Mouse (Mus musculus): Measurements from ENCODE around the gene A430005L14Rik. TPM values are rescaled to one million over a fixed set of nuclear protein-coding genes. Genes with fewer than 3 reads are reported as not detected.

The A430005L14Rik gene
- polyA plus RNA-seq, 1 experiment from 2014 or later, result 50.5 TPM

- Histone ChIP-seq H3K27me3 (ENCODE audit: control insufficient read depth, insufficient read depth, low read length) (no peaks in the 10 kb centered on the region), H3K4me3 (ENCODE audit: low read depth, low read length) (no peak overlapping the region), H3K27ac (ENCODE audit: low read depth, low read length) (no peak overlapping the region), H3K4me1 (ENCODE audit: control insufficient read depth, insufficient read depth, low read length) (no peaks in the 10 kb centered on the region), H3K4me2 (no peak overlapping the region), H3K9me3 (replicated peaks; ENCODE audit: control insufficient read depth, low read length) (no peaks in the 10 kb centered on the region), H3K36me3 (ENCODE audit: control insufficient read depth, insufficient read depth, low read length) (no peaks in the 10 kb centered on the region), H3K9ac (ENCODE audit: low read depth, low read length) (no peak overlapping the region)
- ATAC-seq (replicated peaks; ENCODE audit: insufficient number of reproducible peaks, low FRiP score, low TSS enrichment), result no peak
- WGBS (ENCODE audit: insufficient replicate concordance), result 73% methylated on average over 4 of the region's 4 CpGs
Observed at GRCm38 (mm10) chr4:153929921-153930320, 27.1 kb upstream of the A430005L14Rik start.

- Histone ChIP-seq H3K9ac (ENCODE audit: low read depth, low read length) (no peak overlapping the region), H3K4me2 (no peak overlapping the region), H3K4me1 (ENCODE audit: control insufficient read depth, insufficient read depth, low read length) (no peaks in the 10 kb centered on the region), H3K27ac (ENCODE audit: low read depth, low read length) (no peak overlapping the region), H3K4me3 (ENCODE audit: low read depth, low read length) (no peak overlapping the region), H3K27me3 (ENCODE audit: control insufficient read depth, insufficient read depth, low read length) (0 out of 2 replicates have a peak, but pooled peaks cover 7% of the 10 kb centered on the region), H3K36me3 (ENCODE audit: control insufficient read depth, insufficient read depth, low read length) (no peaks in the 10 kb centered on the region), H3K9me3 (replicated peaks; ENCODE audit: control insufficient read depth, low read length) (no peaks in the 10 kb centered on the region)
- WGBS (ENCODE audit: insufficient replicate concordance), result 51% methylated on average over 4 of the region's 4 CpGs
- ATAC-seq (replicated peaks; ENCODE audit: insufficient number of reproducible peaks, low FRiP score, low TSS enrichment), result no peak
Observed at GRCm38 (mm10) chr4:153943243-153943642, 13.8 kb upstream of the A430005L14Rik start.

DNA sequence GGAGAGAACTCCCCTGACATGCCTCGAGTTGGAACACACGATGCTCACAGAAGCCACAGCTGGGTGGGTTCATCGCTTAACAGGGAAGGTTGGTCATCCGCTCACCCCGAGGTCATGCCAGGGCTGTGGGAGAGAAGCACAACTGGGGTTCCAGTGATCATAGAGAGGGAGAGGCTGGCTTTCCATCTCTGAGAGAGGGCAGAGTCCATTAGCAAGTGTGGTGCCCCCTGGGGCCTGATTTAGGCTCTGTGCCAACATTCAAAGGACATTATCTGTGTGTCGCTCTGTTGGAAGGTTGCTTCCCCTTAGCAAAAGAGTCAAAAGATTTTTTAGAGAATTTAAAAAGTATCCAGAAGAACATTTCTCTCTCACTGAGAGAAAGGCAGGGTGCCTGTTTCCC is 12.8 kb upstream of the A430005L14Rik start:
- Histone ChIP-seq H3K9me3 (replicated peaks; ENCODE audit: control insufficient read depth, low read length) (no peaks in the 10 kb centered on the region), H3K4me3 (ENCODE audit: low read depth, low read length) (no peak overlapping the region), H3K27me3 (ENCODE audit: control insufficient read depth, insufficient read depth, low read length) (0 out of 2 replicates have a peak, but pooled peaks cover 4% of the 10 kb centered on the region), H3K4me1 (ENCODE audit: control insufficient read depth, insufficient read depth, low read length) (no peaks in the 10 kb centered on the region), H3K4me2 (no peak overlapping the region), H3K9ac (ENCODE audit: low read depth, low read length) (no peak overlapping the region), H3K36me3 (ENCODE audit: control insufficient read depth, insufficient read depth, low read length) (no peaks in the 10 kb centered on the region), H3K27ac (ENCODE audit: low read depth, low read length) (no peak overlapping the region)
- no peak for ATAC-seq (replicated peaks; ENCODE audit: insufficient number of reproducible peaks, low FRiP score, low TSS enrichment)
- whole genome bisulfite sequencing (ENCODE audit: insufficient replicate concordance), result 46% methylated on average over 6 of the region's 6 CpGs

- H3K4me1 ChIP-seq (ENCODE audit: control insufficient read depth, insufficient read depth, low read length), result no peaks in the 10 kb centered on the region
- no peaks in the 10 kb centered on the region for H3K9me3 ChIP-seq (replicated peaks; ENCODE audit: control insufficient read depth, low read length)
- no peaks in the 10 kb centered on the region for H3K36me3 ChIP-seq (ENCODE audit: control insufficient read depth, insufficient read depth, low read length)
- 82% methylated on average over 6 of the region's 6 CpGs for WGBS (ENCODE audit: insufficient replicate concordance)
- H3K4me3 ChIP-seq (ENCODE audit: low read depth, low read length), result no peak overlapping the region
- no peak for ATAC-seq (replicated peaks; ENCODE audit: insufficient number of reproducible peaks, low FRiP score, low TSS enrichment)
- H3K9ac ChIP-seq (ENCODE audit: low read depth, low read length), result no peak overlapping the region
- H3K4me2 ChIP-seq, result no peak overlapping the region
- no peak overlapping the region for H3K27ac ChIP-seq (ENCODE audit: low read depth, low read length)
- H3K27me3 ChIP-seq (ENCODE audit: control insufficient read depth, insufficient read depth, low read length), result peaks cover 4% of the 10 kb centered on the region
Observed at GRCm38 (mm10) chr4:153945741-153946140, 11.3 kb upstream of the A430005L14Rik start.

DNA sequence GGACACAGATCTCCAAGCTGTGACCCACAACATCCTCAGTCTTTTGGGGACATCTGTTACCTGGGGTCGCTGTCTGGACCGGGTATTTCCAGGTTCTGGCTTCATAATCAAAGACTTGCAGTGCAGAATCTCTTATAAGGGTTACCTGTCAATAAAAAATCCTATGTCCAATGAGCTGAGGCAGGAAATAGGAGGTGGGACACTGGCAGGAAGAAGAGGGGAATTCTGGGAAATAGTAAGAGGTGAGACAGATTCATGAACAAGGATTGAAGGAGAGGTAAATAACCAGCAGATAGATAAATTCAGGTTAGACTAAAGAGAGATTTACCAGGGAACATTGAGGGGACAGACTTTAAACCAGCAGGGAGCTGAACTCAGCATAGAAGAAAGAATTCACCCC is 6.7 kb upstream of the A430005L14Rik start:
- Histone ChIP-seq H3K4me1 (ENCODE audit: control insufficient read depth, insufficient read depth, low read length) (no peaks in the 10 kb centered on the region), H3K9me3 (replicated peaks; ENCODE audit: control insufficient read depth, low read length) (no peaks in the 10 kb centered on the region), H3K4me3 (ENCODE audit: low read depth, low read length) (no peak overlapping the region), H3K27me3 (ENCODE audit: control insufficient read depth, insufficient read depth, low read length) (peaks cover 6% of the 10 kb centered on the region), H3K36me3 (ENCODE audit: control insufficient read depth, insufficient read depth, low read length) (no peaks in the 10 kb centered on the region), H3K4me2 (no peak overlapping the region), H3K27ac (ENCODE audit: low read depth, low read length) (no peak overlapping the region), H3K9ac (ENCODE audit: low read depth, low read length) (no peak overlapping the region)
- no peak for ATAC-seq (replicated peaks; ENCODE audit: insufficient number of reproducible peaks, low FRiP score, low TSS enrichment)
- WGBS (ENCODE audit: insufficient replicate concordance), result 60% methylated on average over 2 of the region's 2 CpGs

DNA sequence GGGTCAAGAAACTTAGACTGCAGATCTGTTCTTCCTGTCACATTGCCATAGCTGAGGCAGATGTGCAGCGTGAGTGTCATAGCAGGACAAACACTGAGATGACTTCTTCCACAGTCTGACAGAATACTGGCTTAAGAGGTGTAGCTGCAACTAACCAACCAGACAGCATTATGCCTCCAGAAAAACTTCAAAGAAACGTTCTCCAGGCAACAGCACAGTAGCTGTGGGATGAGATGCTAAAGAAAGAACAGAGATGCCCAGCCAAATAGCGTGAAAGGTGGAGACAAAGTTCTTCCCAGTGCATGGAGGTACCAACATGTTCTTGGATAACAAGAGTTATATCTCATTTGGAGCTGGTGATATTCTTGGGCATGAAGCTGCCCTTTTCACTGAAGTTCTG is 5.9 kb upstream of the A430005L14Rik start:
- 57% methylated on average over 3 of the region's 3 CpGs for WGBS (ENCODE audit: insufficient replicate concordance)
- Histone ChIP-seq H3K4me3 (ENCODE audit: low read depth, low read length) (no peak overlapping the region), H3K4me1 (ENCODE audit: control insufficient read depth, insufficient read depth, low read length) (no peaks in the 10 kb centered on the region), H3K27me3 (ENCODE audit: control insufficient read depth, insufficient read depth, low read length) (peaks cover 6% of the 10 kb centered on the region), H3K36me3 (ENCODE audit: control insufficient read depth, insufficient read depth, low read length) (no peaks in the 10 kb centered on the region), H3K9ac (ENCODE audit: low read depth, low read length) (no peak overlapping the region), H3K4me2 (no peak overlapping the region), H3K9me3 (replicated peaks; ENCODE audit: control insufficient read depth, low read length) (no peaks in the 10 kb centered on the region), H3K27ac (ENCODE audit: low read depth, low read length) (no peak overlapping the region)
- no peak for ATAC-seq (replicated peaks; ENCODE audit: insufficient number of reproducible peaks, low FRiP score, low TSS enrichment)

GRCm38 (mm10) chr4:153951692-153952091 is 5.3 kb upstream of the A430005L14Rik start:
- Histone ChIP-seq H3K36me3 (ENCODE audit: control insufficient read depth, insufficient read depth, low read length) (no peaks in the 10 kb centered on the region), H3K9me3 (replicated peaks; ENCODE audit: control insufficient read depth, low read length) (no peaks in the 10 kb centered on the region), H3K27ac (ENCODE audit: low read depth, low read length) (no peak overlapping the region), H3K27me3 (ENCODE audit: control insufficient read depth, insufficient read depth, low read length) (peaks cover 6% of the 10 kb centered on the region), H3K4me1 (ENCODE audit: control insufficient read depth, insufficient read depth, low read length) (no peaks in the 10 kb centered on the region), H3K4me3 (ENCODE audit: low read depth, low read length) (no peak overlapping the region), H3K4me2 (no peak overlapping the region), H3K9ac (ENCODE audit: low read depth, low read length) (no peak overlapping the region)
- ATAC-seq (replicated peaks; ENCODE audit: insufficient number of reproducible peaks, low FRiP score, low TSS enrichment), result no peak
- 63% methylated on average over 5 of the region's 5 CpGs for WGBS (ENCODE audit: insufficient replicate concordance)

GRCm38 (mm10) chr4:153955651-153956050 is 1.4 kb upstream of the A430005L14Rik start:
- WGBS (ENCODE audit: insufficient replicate concordance), result 85% methylated on average over 8 of the region's 8 CpGs
- ATAC-seq (replicated peaks; ENCODE audit: insufficient number of reproducible peaks, low FRiP score, low TSS enrichment), result no peak
- Histone ChIP-seq H3K27ac (ENCODE audit: low read depth, low read length) (no peak overlapping the region), H3K4me2 (no peak overlapping the region), H3K9ac (ENCODE audit: low read depth, low read length) (no peak overlapping the region), H3K27me3 (ENCODE audit: control insufficient read depth, insufficient read depth, low read length) (peaks cover 6% of the 10 kb centered on the region; the same call in 1 of the 2 replicates), H3K9me3 (replicated peaks; ENCODE audit: control insufficient read depth, low read length) (no peaks in the 10 kb centered on the region), H3K4me3 (ENCODE audit: low read depth, low read length) (no peak overlapping the region), H3K36me3 (ENCODE audit: control insufficient read depth, insufficient read depth, low read length) (no peaks in the 10 kb centered on the region; the same call in 1 of the 2 replicates), H3K4me1 (ENCODE audit: control insufficient read depth, insufficient read depth, low read length) (peaks cover 10% of the 10 kb centered on the region; the same call in 1 of the 2 replicates)

DNA sequence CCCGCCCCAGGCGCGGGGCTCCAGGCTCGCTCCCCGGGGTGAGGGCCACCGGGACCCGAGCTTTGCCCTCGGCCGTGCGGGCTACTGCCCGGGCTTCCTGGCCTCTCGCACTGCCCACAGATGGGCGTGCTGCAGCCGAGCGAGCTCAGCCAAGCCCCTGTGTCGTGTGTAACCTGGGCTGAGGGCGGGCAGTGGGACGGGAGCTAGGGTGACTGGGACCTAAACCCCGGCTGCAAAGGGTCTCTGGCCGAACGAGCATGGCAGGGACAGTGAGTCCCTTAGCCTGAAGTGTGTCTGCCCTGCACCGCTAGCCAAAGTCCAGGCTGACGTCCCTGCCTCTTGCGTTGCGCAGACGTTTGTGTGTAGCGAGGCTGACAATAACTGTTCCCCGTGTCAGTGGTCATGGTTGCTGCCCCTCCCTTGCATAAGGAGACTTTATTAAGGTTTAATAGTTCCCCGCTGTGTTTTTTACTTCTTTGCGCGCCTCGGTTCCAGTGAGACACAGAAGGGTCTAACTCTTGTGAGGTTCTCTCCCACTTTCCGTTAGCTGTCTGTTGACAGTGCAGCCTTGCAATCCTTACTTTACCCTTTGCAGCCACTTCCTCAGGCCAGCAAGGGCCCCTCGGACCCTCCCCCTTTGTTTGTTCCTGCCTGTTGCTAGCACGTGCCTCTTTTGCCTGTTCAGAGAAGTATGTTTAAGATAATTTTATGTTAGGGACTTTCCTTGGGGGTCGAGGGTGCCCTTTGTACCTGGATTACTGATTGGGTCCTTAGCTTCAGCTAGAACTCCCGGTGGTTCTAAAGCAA is 610 bp downstream of the A430005L14Rik start:
- Histone ChIP-seq H3K4me2 (peak overlapping the region; percentile 82), H3K27me3 (ENCODE audit: control insufficient read depth, insufficient read depth, low read length) (no peaks in the 10 kb centered on the region), H3K4me3 (ENCODE audit: low read depth, low read length) (peak overlapping the region; percentile 81), H3K36me3 (ENCODE audit: control insufficient read depth, insufficient read depth, low read length) (peaks cover 10% of the 10 kb centered on the region), H3K27ac (ENCODE audit: low read depth, low read length) (peak overlapping the region; percentile 92), H3K4me1 (ENCODE audit: control insufficient read depth, insufficient read depth, low read length) (peaks cover 10% of the 10 kb centered on the region; the same call in 1 of the 2 replicates), H3K9ac (ENCODE audit: low read depth, low read length) (peak overlapping the region; percentile 90), H3K9me3 (replicated peaks; ENCODE audit: control insufficient read depth, low read length) (no peaks in the 10 kb centered on the region)
- under 1% methylated on average over 33 of the region's 37 CpGs for WGBS (ENCODE audit: insufficient replicate concordance)
- ATAC-seq (replicated peaks; ENCODE audit: insufficient number of reproducible peaks, low FRiP score, low TSS enrichment), result no peak
